Mouse (Mus musculus) adrenal gland, postnatal 10 days (tissue): ENCODE data around the gene Rbm42. TPM values are rescaled to one million over a fixed set of nuclear protein-coding genes. Genes with fewer than 3 reads are reported as not detected.
A peak's percentile ranks its signal among the peaks of the same experiment; 100 is the strongest.

ENCODE experiments used
- DNase-seq: peaks from one replicate; pipeline ENCODE4 v3.0.0; 2021; ENCODE audit warnings: mixed read lengths
- long read RNA-seq, 2 experiments: library from polyadenylated mRNA; stranded (forward); transcript quantifications; one replicate each; pipeline ENCODE4 v2.0.0; 2021
- total RNA-seq, 2 experiments: library from RNA; stranded (reverse); gene quantifications; 2 replicates each; pipeline ENCODE4 v1.2.3; 2021

The Rbm42 gene
- 10 to 100 TPM; 64.5 to 72.9 TPM for total RNA-seq
- long read RNA-seq, experiment 1, transcript Rbm42-201 (10 exons, 1,784 nt): major isoform, 87 of 131 reads
- long read RNA-seq, experiment 1, transcript Rbm42-202 (9 exons, 1,526 nt): minor isoform, 31 of 131 reads
- long read RNA-seq, experiment 1, partial matches to known transcripts: 4 of 131 reads
- long read RNA-seq, experiment 1, other reads (novel, unspliced or antisense): 9 of 131 reads
- long read RNA-seq, experiment 2, transcript Rbm42-202 (9 exons, 1,526 nt): minor isoform, 25 of 76 reads
- long read RNA-seq, experiment 2, transcript Rbm42-201 (10 exons, 1,784 nt): major isoform, 46 of 76 reads
- long read RNA-seq, experiment 2, partial matches to known transcripts: 2 of 76 reads
- long read RNA-seq, experiment 2, other reads (novel, unspliced or antisense): 3 of 76 reads

GRCm38 (mm10) chr7:30649591-30650540 lies at the start of gene Rbm42:
TSS of gene Rbm42 (minus strand) at chr7:30650317.
- peak; percentile 98 for DNase-seq

- DNase-seq: peak; percentile 83
These were observed 48.5 kb upstream of the Rbm42 start, which contains the start of gene 2200002J24Rik for GRCm38 (mm10) chr7:30698589-30698988. TSS of gene 2200002J24Rik (plus strand) at chr7:30698926.

GRCm38 (mm10) chr7:30698101-30698500 lies 48.0 kb upstream of the Rbm42 start:
- peak; percentile 28 for DNase-seq

- no peak for DNase-seq
These were observed 38.2 kb upstream of the Rbm42 start for GRCm38 (mm10) chr7:30688325-30688724.

- DNase-seq: no peak
These were observed 33.3 kb upstream of the Rbm42 start for GRCm38 (mm10) chr7:30683425-30683824.

GRCm38 (mm10) chr7:30681897-30682296 lies 31.8 kb upstream of the Rbm42 start:
- DNase-seq: peak; percentile 44

GRCm38 (mm10) chr7:30678263-30678975 lies 28.3 kb upstream of the Rbm42 start:
- peak; percentile 89 for DNase-seq

- DNase-seq: no peak
These were observed 21.4 kb upstream of the Rbm42 start, which contains the start of gene Pmis2 for GRCm38 (mm10) chr7:30671480-30671879. TSS of gene Pmis2 (minus strand) at chr7:30671605.

- DNase-seq: peak; percentile 9
These were observed 19.1 kb upstream of the Rbm42 start for GRCm38 (mm10) chr7:30669229-30669628.

GRCm38 (mm10) chr7:30665321-30665720 lies 15.2 kb upstream of the Rbm42 start:
- peak; percentile 17 for DNase-seq

GRCm38 (mm10) chr7:30664529-30665200 lies 14.5 kb upstream of the Rbm42 start, which contains the start of gene Haus5:
TSS of gene Haus5 (minus strand) at chr7:30664994.
- DNase-seq: peak; percentile 95

- no peak for DNase-seq
These were observed 11.0 kb downstream of the Rbm42 start for GRCm38 (mm10) chr7:30639083-30639482.

GRCm38 (mm10) chr7:30636395-30636794 lies 13.7 kb downstream of the Rbm42 start:
- DNase-seq: no peak

- no peak for DNase-seq
These were observed 14.4 kb downstream of the Rbm42 start, which contains the start of gene Etv2 for GRCm38 (mm10) chr7:30635752-30636151. TSS of gene Etv2 (minus strand) at chr7:30635852.

GRCm38 (mm10) chr7:30634621-30635020 lies 15.5 kb downstream of the Rbm42 start:
- DNase-seq: peak; percentile 71

GRCm38 (mm10) chr7:30633762-30634412 lies 16.2 kb downstream of the Rbm42 start:
- no peak for DNase-seq

GRCm38 (mm10) chr7:30629013-30629412 lies 21.1 kb downstream of the Rbm42 start:
- no peak for DNase-seq

GRCm38 (mm10) chr7:30626647-30627046 lies 23.5 kb downstream of the Rbm42 start:
- DNase-seq: no peak

GRCm38 (mm10) chr7:30625530-30626384 lies 24.4 kb downstream of the Rbm42 start, which contains the start of gene Cox6b1:
TSS of gene Cox6b1 (minus strand) at chr7:30626151.
- DNase-seq: peak; percentile 90

GRCm38 (mm10) chr7:30619202-30619601 lies 30.9 kb downstream of the Rbm42 start:
- peak; percentile 54 for DNase-seq
